Mouse (Mus musculus): ENCODE results near the gene Use1.

Use1 gene

DNA sequence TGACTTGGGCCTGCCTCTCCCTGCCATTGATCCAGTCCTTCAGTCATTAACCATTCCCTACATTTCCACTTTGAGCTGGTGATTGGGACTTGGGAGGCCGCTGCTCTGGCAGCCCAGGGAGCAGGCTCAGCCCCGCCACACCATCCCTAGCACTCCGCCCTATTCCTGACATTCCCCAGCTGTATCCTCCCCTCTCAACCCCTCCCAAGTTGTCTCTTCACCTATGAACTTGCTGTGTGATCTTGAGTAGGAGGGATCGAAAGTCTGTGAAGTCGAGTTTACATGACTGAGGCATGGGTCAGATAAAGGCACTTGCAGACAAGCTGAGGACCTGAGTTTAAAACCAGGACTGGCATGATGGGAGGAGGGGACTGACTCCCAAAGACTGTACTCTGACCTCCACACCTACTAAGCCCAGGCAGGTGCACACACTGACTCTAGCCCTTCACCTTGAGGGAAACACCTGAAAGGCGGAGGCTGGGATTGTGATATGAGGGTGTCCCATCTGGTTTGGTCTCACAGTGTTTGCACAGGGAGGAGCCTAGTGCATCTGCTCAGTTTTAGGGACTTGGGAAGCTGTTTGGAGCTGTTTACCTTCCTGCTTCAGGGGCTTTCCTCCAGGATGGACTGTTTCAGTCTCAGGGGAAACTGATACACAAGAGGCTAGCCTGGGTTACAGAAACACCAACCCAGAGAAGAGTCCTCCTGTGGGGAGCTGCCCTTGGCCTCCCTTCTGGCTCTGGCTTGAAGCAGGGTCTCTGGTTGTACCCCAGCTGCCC lies 36.6 kb downstream of the Use1 start:
- DNase-seq (ENCODE audit: low spot score), result no peak

DNA sequence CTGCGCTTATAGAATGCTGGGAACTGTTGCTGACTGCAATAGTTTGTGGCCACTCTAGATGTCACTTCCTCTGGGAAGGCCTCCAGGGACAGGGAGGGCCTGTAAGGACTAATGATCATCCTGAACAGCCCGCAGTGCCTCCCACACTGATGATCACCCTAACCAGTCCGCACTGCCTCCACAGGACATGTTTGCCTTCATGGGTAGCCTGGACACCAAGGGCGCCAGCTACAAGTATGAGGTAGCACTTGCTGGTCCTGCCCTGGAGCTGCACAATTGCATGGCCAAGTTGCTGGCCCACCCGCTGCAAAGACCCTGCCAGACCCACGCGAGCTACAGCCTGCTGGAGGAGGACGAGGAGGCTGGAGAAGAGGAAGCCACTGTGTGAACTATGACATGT lies 37.4 kb downstream of the Use1 start:
- DNase-seq (ENCODE audit: low spot score), result no peak

DNA sequence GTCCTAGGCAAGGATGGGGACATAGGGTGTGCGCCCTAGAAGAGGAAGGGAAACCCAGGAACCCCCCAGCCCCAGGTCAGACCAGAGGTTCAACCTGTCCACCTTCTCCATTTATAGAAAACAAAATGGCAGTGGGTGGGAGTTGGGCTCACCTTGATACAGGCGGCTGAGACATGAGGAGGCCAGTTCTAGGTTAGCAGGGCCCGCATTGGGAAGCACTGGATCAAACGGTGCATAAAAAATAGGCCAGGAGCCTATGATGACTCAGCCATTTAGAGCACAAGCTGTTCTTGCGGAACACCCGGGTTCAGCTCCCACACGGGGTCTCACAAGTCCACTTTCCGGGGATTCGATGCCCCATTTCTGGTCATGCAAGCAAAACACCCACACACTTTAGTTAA lies 38.3 kb downstream of the Use1 start:
- DNase-seq (ENCODE audit: low spot score), result no peak

DNA sequence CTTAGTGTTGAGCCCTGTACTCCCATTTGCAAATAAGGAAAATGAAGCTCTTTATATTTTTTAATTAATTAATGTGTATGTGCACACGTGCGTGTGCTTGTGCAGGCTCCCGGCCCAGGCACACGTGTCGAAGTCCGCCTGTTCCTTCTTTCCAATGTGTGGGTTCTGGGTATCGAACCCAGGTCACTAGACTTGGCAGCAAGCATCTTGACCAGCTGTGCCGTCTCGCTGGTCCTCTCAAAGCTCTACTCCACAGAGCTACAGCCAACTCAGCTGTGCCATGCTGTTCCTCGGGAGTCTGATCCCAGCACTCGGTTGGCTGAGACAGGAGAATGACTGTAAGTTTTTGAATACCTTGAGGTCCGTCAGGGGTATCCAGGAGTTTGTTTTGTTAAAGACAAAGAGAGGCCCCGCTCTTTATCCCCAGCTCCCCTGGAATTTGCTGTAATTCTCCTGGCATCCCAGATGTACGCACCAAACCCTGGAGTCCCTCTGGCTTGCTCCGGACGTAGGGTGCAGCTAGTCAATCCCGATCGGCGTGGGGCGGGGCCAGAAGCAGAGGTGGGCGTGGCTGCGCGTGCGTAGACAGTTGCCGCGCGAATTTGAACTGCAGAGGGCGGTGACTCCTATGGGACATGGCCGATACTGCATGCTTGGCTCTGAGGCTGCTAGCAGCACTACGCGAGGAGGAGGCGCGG lies 38.9 kb downstream of the Use1 start, which contains the start of gene Ankle1:
TSS of gene Ankle1 (plus strand) at position 610 of the 698 bp plus-strand sequence.
- peak; percentile 88 for DNase-seq (ENCODE audit: low spot score)

DNA sequence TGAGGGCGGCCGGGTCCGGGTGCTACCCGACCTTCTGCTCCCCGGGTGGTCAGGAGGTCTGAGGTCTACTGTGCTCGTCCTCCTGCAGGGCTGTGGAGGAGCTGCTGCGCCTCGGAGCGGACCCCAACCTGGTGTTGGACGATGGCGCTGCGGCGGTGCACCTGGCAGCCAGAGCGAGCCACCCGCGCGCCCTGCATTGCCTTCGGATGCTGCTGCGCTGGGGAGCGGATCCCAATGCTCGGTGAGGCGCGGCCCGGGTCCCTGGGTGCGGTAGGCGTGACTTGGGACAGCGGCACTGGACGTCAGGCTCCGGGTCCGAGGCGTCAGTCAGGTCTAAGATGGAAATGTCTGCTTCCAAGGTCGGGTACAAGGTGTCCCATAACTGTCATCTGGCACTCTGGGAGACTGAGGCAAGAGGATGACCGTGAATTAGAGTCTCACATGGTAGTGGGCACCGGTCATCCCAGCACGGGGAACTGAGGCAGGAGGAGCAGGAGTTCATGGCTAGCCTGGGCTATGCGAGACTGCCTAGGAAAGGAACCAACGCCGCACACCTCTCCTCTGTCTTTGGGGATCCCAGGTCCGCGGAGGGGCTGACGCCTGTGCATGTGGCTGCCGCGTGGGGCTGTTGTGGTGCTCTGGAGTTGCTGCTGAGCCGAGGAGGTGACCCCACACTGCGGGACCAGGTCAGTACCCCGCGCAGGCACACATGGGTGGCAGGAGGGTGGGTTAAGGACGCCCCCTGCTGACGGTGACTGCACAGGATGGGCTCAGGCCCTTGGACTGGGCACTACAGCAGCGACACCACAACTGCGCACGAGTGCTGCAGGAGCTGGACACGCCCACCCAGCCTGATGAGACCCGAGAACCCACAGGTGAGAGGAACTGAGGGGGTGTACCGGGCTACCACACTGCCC lies 39.7 kb downstream of the Use1 start:
- no peak for DNase-seq (ENCODE audit: low spot score)

DNA sequence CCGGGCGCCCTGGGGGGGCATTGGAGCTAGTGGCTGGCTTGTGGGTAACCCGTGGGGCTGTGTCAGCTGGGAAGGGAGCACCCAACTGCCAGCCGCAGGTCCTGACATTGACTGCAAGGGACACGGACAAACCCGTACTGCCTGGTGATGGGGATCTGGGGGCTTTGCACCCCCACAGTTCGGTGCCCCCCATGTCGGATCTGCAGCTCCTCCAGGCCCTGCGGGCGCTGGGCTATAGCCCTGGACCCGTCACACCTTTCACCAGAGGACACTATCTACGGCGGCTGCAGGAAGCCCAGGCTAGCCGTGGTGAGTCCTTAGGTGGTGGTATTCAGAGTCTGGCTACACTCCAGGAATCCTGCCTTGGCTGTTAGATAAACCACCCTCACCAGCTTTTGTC lies 40.8 kb downstream of the Use1 start:
- no peak for DNase-seq (ENCODE audit: low spot score)

DNA sequence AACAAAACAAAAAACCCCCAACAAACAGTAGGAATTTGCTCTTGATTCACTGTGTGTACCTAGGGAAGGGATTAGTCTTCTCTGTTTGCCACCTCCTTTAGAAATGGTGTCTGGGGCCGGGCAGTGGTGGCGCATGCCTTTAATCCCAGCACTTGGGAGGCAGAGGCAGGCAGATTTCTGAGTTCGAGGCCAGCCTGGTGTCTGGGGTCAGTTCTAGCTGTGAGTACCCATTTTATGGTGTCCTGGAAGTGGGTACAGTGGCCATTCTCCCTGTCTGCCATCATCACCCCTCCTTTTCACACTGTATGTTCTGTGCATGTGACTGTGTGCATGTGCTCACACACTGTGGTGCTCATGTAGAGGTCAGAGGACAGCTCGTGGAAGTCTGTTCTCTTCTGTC lies 41.6 kb downstream of the Use1 start:
- DNase-seq (ENCODE audit: low spot score), result no peak

DNA sequence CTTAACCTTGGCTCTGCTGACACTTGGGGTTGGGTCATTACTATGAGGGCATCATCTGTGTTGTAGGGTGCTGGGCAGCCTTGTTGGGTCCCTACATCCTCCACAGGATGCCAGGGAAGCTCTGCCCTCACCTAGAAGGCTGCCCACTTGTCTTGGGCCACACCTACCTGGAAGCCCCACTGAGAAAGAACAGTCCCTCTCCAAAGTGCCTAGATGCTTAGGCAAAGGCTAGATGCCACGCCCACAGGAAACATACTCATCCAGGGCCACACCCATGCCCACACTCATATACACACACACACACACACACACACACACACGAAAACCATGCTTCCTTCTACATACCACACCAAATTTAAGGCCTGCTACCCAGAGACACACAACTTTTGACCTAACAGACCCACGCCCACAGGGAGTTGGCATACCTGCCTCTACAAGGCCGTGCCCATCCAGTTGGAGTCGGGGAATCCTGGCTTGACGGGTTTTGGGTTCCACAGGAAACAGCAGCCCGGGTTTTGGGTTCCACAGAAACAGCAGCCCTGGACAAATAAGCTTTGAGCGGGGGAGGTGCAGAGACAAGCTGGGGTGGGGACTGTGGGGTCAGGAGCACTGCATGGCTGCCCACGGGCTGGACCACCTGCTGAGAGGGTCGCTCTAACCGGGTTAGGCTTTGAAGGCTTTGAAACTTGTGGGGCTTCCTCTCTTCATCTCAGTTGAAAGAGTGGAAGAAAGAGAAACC lies 45.1 kb downstream of the Use1 start:
- DNase-seq (ENCODE audit: low spot score), result no peak
